Mouse (Mus musculus) forebrain, embryonic 16.5 days (tissue): ENCODE results near the gene Rab36. TPM values are rescaled to one million over a fixed set of nuclear protein-coding genes. Genes with fewer than 3 reads are reported as not detected.

Source experiments
- ATAC-seq: fragments of 200-750 bp; cut with Nextera tagmentation; 2 replicates; pipeline ENCODE4 v1.8.0; 2017; ENCODE audit warnings: mild to moderate bottlenecking, moderate library complexity
- H3K27ac ChIP-seq: fragments of 300-500 bp; sonication (generic); 2 replicates; pipeline ENCODE4 v1.5.1; 2014; ENCODE audit warnings: low read length, control low read depth
- H3K27me3 ChIP-seq: fragments of 300-500 bp; sonication (generic); replicated peaks from 2 replicates; pipeline ENCODE4 v1.6.1; 2014; ENCODE audit warnings: low read length; ENCODE audit not compliant: control insufficient read depth, insufficient read depth
- H3K36me3 ChIP-seq: fragments of 300-500 bp; sonication (generic); 2 replicates; pipeline ENCODE4 v1.6.1; 2014; ENCODE audit not compliant: control insufficient read depth, insufficient read depth
- H3K4me1 ChIP-seq: fragments of 300-500 bp; sonication (generic); replicated peaks from 2 replicates; pipeline ENCODE4 v1.6.1; 2014; ENCODE audit warnings: low read length; ENCODE audit not compliant: control insufficient read depth, insufficient read depth
- H3K4me2 ChIP-seq: fragments of 300-500 bp; sonication (generic); 2 replicates; pipeline ENCODE4 v1.6.1; 2014; ENCODE audit warnings: mild to moderate bottlenecking, low read length, control low read depth
- H3K4me3 ChIP-seq: fragments of 300-500 bp; sonication (generic); replicated peaks from 2 replicates; pipeline ENCODE4 v1.5.1; 2014; ENCODE audit warnings: mild to moderate bottlenecking, low read length, control low read depth
- H3K9ac ChIP-seq: fragments of 300-500 bp; sonication (generic); replicated peaks from 2 replicates; pipeline ENCODE4 v1.6.1; 2014; ENCODE audit warnings: low read depth, low read length, control low read depth
- H3K9me3 ChIP-seq: fragments of 300-500 bp; sonication (generic); 2 replicates; pipeline ENCODE4 v1.6.1; 2016; ENCODE audit warnings: low read length; ENCODE audit not compliant: control insufficient read depth
- WGBS: fragments of 180-500 bp; shearing (Covaris S2); extraction: QIAGEN DNeasy Blood & Tissue Kit; methylation state at CpG from one replicate; pipeline ENCODE4 v1.1.7; 2014; 5-methylcytosine and 5-hydroxymethylcytosine counted together
- polyA plus RNA-seq: library from polyadenylated mRNA; unstranded; fragments of >200 nt; fragmentation: Nextera tagmentation; extraction: Ambion mirVana; gene quantifications from 2 replicates; pipeline ENCODE4 v1.2.1, GENCODE M21; 2015

The Rab36 gene
- polyA plus RNA-seq, 1 experiment from 2014 or later: 16.8 TPM

GRCm38 (mm10) chr10:75006889-75007662, 29.8 kb upstream of the Rab36 start:
- Histone ChIP-seq H3K27ac (no peak overlapping the region), H3K4me1 (peaks cover 13% of the 10 kb centered on the region), H3K9ac (no peak overlapping the region), H3K9me3 (no peaks in the 10 kb centered on the region), H3K36me3 (no peaks in the 10 kb centered on the region), H3K4me3 (no peak overlapping the region), H3K27me3 (no peaks in the 10 kb centered on the region), H3K4me2 (no peak overlapping the region)
- 62% methylated on average over 8 of the region's 8 CpGs for WGBS
- peak; percentile 58 for ATAC-seq

GRCm38 (mm10) chr10:75010704-75011103, 26.2 kb upstream of the Rab36 start:
- Histone ChIP-seq H3K27ac (no peak overlapping the region), H3K27me3 (no peaks in the 10 kb centered on the region), H3K9me3 (no peaks in the 10 kb centered on the region), H3K4me1 (peaks cover 13% of the 10 kb centered on the region), H3K36me3 (no peaks in the 10 kb centered on the region), H3K4me3 (no peak overlapping the region), H3K4me2 (no peak overlapping the region), H3K9ac (no peak overlapping the region)
- 78% methylated on average over 15 of the region's 15 CpGs for WGBS
- ATAC-seq: no peak

GRCm38 (mm10) chr10:75015465-75015864, 21.4 kb upstream of the Rab36 start:
- Histone ChIP-seq H3K9me3 (no peaks in the 10 kb centered on the region), H3K27ac (no peak overlapping the region), H3K4me1 (peaks cover 3% of the 10 kb centered on the region), H3K9ac (no peak overlapping the region), H3K4me2 (no peak overlapping the region), H3K4me3 (no peak overlapping the region), H3K36me3 (no peaks in the 10 kb centered on the region), H3K27me3 (no peaks in the 10 kb centered on the region)
- no peak for ATAC-seq
- WGBS: 78% methylated on average over 14 of the region's 14 CpGs

GRCm38 (mm10) chr10:75016481-75016880, 20.4 kb upstream of the Rab36 start:
- Histone ChIP-seq H3K27ac (no peak overlapping the region), H3K9ac (no peak overlapping the region), H3K4me3 (no peak overlapping the region), H3K4me2 (no peak overlapping the region), H3K36me3 (no peaks in the 10 kb centered on the region), H3K9me3 (no peaks in the 10 kb centered on the region), H3K4me1 (no peaks in the 10 kb centered on the region), H3K27me3 (no peaks in the 10 kb centered on the region)
- WGBS: 71% methylated on average over 4 of the region's 4 CpGs
- ATAC-seq: no peak

GRCm38 (mm10) chr10:75020271-75020670, 16.6 kb upstream of the Rab36 start:
- no peaks in the 10 kb centered on the region for H3K27me3 ChIP-seq
- no peak overlapping the region for H3K4me3 ChIP-seq
- no peak overlapping the region for H3K9ac ChIP-seq
- no peak for ATAC-seq
- H3K27ac ChIP-seq: no peak overlapping the region
- H3K4me1 ChIP-seq: no peaks in the 10 kb centered on the region
- no peak overlapping the region for H3K4me2 ChIP-seq
- 79% methylated on average over 2 of the region's 2 CpGs for WGBS
- no peaks in the 10 kb centered on the region for H3K36me3 ChIP-seq
- no peaks in the 10 kb centered on the region for H3K9me3 ChIP-seq

- 12% methylated on average over 6 of the region's 6 CpGs for WGBS
Measured at GRCm38 (mm10) chr10:75021138-75021537, 15.7 kb upstream of the Rab36 start.

GRCm38 (mm10) chr10:75026491-75026890, 10.4 kb upstream of the Rab36 start:
- Histone ChIP-seq H3K36me3 (no peaks in the 10 kb centered on the region), H3K9me3 (no peaks in the 10 kb centered on the region), H3K9ac (no peak overlapping the region), H3K4me1 (no peaks in the 10 kb centered on the region), H3K27ac (no peak overlapping the region), H3K4me3 (no peak overlapping the region), H3K27me3 (no peaks in the 10 kb centered on the region), H3K4me2 (no peak overlapping the region)
- ATAC-seq: 0 out of 2 replicates have a peak, but pooled peaks have one; percentile 26
- 45% methylated on average over 8 of the region's 8 CpGs for WGBS

More at GRCm38 (mm10) chr10:75021138-75021537, 15.7 kb upstream of the Rab36 start:
- Histone ChIP-seq H3K9ac (no peak overlapping the region), H3K4me1 (no peaks in the 10 kb centered on the region), H3K4me2 (no peak overlapping the region), H3K36me3 (no peaks in the 10 kb centered on the region), H3K27ac (no peak overlapping the region), H3K27me3 (no peaks in the 10 kb centered on the region), H3K9me3 (no peaks in the 10 kb centered on the region), H3K4me3 (no peak overlapping the region)
- ATAC-seq: peak; percentile 57; the same call in 1 of the 2 replicates

- no peak overlapping the region for H3K27ac ChIP-seq
- no peak overlapping the region for H3K9ac ChIP-seq
- ATAC-seq: no peak
- H3K27me3 ChIP-seq: no peaks in the 10 kb centered on the region
- no peaks in the 10 kb centered on the region for H3K9me3 ChIP-seq
- no peak overlapping the region for H3K4me3 ChIP-seq
- H3K36me3 ChIP-seq: no peaks in the 10 kb centered on the region
- 94% methylated on average over 8 of the region's 8 CpGs for WGBS
- peaks cover 12% of the 10 kb centered on the region for H3K4me1 ChIP-seq
- no peak overlapping the region for H3K4me2 ChIP-seq
Measured at GRCm38 (mm10) chr10:75028743-75029142, 8.1 kb upstream of the Rab36 start.

GRCm38 (mm10) chr10:75029677-75030076, 7.2 kb upstream of the Rab36 start:
- Histone ChIP-seq H3K36me3 (no peaks in the 10 kb centered on the region), H3K9me3 (no peaks in the 10 kb centered on the region), H3K4me2 (no peak overlapping the region), H3K27ac (no peak overlapping the region), H3K9ac (no peak overlapping the region), H3K4me3 (no peak overlapping the region), H3K27me3 (no peaks in the 10 kb centered on the region), H3K4me1 (peaks cover 12% of the 10 kb centered on the region)
- no peak for ATAC-seq
- 91% methylated on average over 3 of the region's 3 CpGs for WGBS
